Mouse (Mus musculus) T-cell, adult 2 months (primary cell): Measurements from ENCODE around the gene Gm10134.
A peak's percentile ranks its signal among the peaks of the same experiment; 100 is the strongest.
"Not testable (repeated sequence)": the region's sequence is repeated elsewhere in the genome, so short reads cannot be mapped to it uniquely, and the experiment has no call there.

Experiments
- DNase-seq: peaks from one replicate; pipeline ENCODE4 v3.0.0; 2022; ENCODE audit warnings: low spot score

Gm10134 gene

GRCm38 (mm10) chr2:28505795-28506194 lies at the start of gene Gm10134:
Gene Gm10134 (plus strand): TSS chr2:28506095.
- no peak for DNase-seq

DNA sequence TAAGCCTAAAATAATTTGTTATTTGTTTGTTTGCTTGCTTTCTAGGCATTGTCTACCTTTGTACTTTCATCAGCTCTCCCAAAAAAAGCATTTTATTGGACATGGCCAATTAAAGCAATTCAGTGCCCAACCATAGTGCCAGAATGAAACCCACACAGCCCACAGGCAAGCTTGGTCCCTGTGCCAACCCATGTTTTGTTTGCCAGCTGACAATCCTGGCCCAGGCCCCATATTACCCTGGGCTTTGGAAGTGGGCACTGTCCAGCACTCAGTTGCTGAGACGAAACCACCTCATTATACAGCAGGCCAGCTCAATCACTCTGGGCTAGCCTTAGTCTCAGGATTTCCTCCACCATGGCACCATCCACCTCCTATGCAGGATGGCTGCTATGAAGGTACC lies 49.3 kb upstream of the Gm10134 start:
- DNase-seq, result no peak

- DNase-seq, result peak; percentile 67
Observed at GRCm38 (mm10) chr2:28463919-28464318, 42.0 kb upstream of the Gm10134 start.

GRCm38 (mm10) chr2:28464919-28465318 lies 41.0 kb upstream of the Gm10134 start:
- DNase-seq, result no peak

- peak; percentile 68 for DNase-seq
Observed at GRCm38 (mm10) chr2:28465836-28466518, 39.9 kb upstream of the Gm10134 start, which contains the start of gene 1700007K13Rik. Gene 1700007K13Rik (minus strand): TSS chr2:28466332.

- DNase-seq, result peak; percentile 82
Observed at GRCm38 (mm10) chr2:28467860-28468485, 37.9 kb upstream of the Gm10134 start, which contains the start of gene Mrps2. Gene Mrps2 (plus strand): TSS chr2:28468066.

DNA sequence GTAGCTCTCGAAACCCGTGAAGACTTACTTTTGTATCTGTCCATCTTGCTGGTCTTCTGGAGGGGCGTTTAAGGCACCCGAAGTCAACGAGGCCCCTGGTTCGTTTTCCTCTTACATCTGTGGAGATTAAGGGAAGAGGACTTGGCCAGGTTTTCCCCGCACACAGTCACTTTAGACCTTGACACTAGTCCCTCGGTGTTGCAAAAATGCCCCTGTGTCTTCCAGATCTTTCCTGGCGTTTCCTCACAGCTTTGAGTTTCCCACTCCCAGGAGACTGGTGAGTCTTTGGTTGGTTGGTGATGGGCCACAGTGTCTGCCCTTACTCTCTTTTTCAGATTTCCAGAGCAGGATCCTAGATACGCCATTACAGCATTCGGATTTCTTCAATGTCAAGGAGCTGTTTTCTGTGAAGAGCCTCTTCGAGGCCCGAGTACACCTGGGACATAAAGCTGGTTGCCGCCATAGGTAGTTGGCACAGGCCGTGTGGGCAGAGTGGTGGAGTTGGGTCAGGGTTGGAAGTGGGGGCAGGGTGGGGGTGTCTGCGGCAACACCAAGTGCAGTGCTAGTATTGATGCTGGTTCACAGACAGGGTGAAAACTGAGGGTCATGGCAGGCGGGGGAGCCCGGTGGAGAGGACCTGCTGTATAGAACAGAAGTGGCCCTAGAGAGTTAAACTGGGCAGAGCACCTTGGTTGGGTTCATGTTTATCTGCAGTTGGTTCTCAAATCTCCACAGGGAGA lies 37.2 kb upstream of the Gm10134 start:
- DNase-seq, result no peak

DNA sequence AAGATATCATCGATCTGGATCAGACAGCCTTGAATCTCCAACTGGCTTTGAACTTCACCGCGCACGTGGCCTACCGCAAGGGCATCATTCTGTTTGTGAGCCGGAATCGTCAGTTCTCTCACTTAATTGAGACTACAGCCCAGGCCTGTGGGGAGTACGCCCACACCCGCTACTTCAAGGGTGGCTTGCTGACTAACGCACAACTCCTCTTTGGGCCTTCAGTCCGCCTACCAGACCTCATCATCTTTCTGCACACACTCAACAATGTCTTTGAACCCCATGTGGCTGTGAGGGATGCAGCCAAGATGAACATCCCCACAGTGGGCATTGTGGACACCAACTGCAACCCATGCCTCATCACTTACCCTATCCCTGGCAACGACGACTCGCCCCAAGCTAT lies 36.4 kb upstream of the Gm10134 start:
- no peak for DNase-seq

DNA sequence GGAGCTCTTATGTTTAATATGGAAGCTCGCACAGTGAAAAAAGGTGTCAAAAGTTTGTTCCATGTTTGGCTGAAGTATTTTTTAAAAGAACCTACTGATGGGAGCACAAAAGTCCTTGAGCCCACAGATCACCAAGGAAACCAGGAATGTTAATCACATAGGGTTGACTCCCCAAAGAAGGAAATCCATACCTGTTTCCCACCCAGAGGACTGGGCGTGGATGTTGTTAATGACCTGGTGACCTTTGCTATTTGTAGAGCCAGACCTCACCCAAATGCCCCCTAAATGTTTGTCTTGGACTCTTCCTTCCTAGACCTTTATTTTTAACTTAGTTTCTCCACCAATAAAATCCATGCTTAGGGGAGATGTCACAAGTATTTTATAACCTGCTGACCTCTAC lies 35.3 kb upstream of the Gm10134 start:
- no peak for DNase-seq

GRCm38 (mm10) chr2:28472011-28472410 lies 33.9 kb upstream of the Gm10134 start:
- not testable (repeated sequence) for DNase-seq

- DNase-seq, result not testable (repeated sequence)
Observed at GRCm38 (mm10) chr2:28477993-28478392, 27.9 kb upstream of the Gm10134 start.

DNA sequence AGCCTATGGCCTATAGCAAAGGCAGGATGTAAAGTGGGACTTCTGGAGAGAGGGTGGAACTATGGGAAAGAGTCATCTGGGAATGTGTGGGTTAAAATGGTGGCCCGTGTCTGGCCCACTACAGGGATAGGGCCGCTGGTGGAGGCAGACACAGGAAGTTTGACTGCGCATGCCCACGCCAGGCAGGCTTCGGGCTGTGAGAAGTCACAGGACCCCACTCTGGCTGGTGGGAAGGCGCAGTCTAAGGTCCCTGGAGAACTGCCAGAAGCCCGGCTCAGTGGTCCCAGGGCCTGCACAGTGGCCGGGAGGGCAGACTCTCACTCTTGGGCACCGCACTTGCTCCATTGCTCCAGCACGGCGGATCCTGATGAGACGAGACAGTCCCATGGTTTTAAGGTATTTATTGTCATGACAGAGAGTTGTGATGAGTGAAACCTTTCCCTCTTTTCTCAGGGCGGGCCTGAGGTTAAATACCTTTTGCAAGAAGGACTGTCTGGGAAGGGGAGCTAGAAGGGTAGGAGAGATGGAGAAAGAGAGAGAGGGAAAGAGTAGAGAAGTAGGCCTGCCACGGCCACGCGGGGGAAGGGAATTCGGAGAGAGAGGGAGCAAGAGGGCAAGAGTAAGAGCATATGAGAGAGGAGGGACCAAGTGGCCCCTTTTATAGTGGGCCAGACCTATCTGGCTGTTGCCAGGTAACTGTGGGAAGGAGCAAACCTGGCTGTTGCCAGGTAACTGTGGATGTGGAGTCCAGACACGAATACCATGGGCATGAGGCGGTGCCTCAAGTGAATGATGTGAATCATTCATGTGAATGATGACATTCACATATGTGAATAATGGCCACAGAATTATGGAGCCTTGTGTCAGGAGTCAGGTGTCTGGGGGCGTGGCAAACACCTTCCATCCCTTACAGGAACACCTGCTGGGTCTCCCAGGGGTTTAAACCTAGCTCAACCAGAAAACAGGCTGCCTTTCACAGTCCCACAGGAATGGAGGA lies 26.4 kb upstream of the Gm10134 start:
- no peak for DNase-seq

DNA sequence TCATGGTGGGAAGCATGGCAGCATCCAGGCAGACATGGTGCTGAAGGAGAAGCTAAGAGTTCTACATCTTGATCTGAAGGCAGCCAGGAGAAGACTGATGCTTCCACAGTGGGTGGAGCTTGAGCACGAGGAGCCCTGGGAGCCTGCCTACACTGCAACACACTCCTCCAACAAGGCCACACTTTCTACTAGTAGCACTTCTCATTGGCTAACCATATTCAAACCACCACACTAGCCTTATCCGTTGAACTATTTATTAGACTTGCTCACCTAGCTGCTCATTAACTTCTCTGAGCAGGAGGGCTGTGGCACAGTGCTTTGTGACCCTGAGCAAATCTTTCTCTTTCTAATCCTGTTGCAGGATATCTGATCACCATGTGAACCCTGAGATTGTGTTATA lies 22.0 kb upstream of the Gm10134 start:
- DNase-seq, result no peak

DNA sequence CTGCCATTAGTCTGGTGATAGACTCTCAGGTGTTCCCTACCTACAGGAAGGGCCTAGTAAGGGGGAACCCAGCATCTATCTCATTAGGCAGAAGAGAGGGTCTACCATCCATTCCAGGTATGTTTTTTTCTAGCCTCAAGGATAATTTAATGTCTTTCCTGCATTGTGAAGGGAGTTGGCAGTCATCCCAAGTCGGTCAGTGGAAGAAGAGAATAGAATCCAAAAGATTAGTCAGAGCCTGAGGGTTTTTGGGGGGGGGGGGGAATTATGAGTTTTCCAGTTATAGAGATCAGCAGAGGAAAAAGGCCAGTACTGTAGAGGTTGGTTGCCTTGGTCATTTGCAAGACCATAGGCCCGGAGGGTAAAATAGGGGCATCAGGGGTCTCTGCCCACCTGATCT lies 11.4 kb upstream of the Gm10134 start:
- no peak for DNase-seq

GRCm38 (mm10) chr2:28495207-28495756 lies 10.6 kb upstream of the Gm10134 start:
- no peak for DNase-seq

GRCm38 (mm10) chr2:28495801-28496595 lies 9.9 kb upstream of the Gm10134 start:
- no peak for DNase-seq

DNA sequence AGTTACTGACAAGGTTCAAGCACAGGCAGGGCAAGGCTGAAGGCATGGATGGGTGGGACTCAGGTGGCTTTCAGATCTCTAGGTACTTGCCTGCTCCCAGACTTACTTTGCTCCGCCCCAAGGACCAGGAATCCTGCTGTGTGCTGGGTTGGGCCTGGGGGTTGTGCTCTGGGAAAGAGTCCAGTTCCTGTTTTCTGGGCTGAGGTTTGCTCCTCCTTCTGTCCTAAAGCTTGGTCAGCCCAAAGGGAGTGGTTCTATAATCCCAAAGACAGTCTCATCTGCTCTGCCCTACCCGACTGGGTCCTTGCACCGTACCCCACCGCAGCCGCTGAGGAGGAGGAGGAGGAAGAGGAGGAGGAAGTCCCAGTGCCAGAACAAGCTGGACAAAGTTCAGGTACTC lies 9.2 kb upstream of the Gm10134 start, which contains the start of gene Gbgt1:
Gbgt1 (plus strand) TSS at position 221 of the 400 bp plus-strand sequence.
- DNase-seq, result no peak

- no peak for DNase-seq
Observed at GRCm38 (mm10) chr2:28497561-28497960, 8.3 kb upstream of the Gm10134 start.

GRCm38 (mm10) chr2:28498431-28498830 lies 7.5 kb upstream of the Gm10134 start:
- no peak for DNase-seq

DNA sequence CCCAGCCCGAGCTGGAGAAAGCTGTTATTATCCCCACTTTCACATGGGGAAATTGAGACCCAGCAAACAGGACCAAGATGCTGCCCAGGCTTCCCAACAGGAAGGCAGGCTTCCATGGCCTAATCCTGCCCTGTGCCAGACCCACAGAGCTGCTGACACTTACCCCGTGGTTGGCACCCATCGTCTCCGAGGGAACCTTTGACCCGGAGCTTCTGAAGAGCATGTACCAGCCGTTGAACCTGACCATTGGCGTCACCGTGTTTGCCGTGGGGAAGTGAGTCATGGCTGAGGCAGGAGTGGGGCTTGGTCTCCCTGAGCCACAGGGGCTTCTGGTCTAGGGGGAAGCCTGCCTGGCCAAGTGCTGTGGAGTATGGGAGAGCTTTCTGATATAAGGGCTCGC lies 2.9 kb upstream of the Gm10134 start:
- DNase-seq, result no peak
